Mouse (Mus musculus): ENCODE data around the gene Ccdc9b.

DNA sequence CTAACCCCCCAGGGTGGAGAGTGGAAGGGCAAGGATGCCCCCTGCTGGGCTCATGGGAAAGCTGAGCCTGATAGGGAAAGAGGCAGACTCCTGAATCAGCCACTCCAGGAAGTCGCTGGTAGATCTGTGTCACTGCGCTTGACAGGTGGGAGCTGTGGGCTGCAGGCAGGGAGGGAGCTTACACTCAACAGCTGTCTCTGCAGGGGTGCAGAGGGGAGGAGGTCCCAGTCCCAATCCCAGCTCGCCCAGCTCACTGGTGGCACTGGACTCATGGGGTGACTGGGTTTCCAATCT, 31.9 kb downstream of the Ccdc9b start:
- TF ChIP-seq CTCF (IDR thresholded peaks at IDR 0.05; ENCODE audit: extremely low read depth, insufficient read length, insufficient replicate concordance, low read depth, low read length) (peak; percentile 83; the same call in 1 of the 2 replicates), POLR2A (IDR thresholded peaks at IDR 0.05; ENCODE audit: low read depth, low read length) (no peak)

Measured in small intestine, adult 2 months (tissue).